Mouse (Mus musculus) neural tube, embryonic 15.5 days (tissue): Measurements from ENCODE around the gene Gm49318. TPM values are rescaled to one million over a fixed set of nuclear protein-coding genes. Genes with fewer than 3 reads are reported as not detected.
A peak's percentile ranks its signal among the peaks of the same experiment; 100 is the strongest.
"Not testable (repeated sequence)": the region's sequence is repeated elsewhere in the genome, so short reads cannot be mapped to it uniquely, and the experiment has no call there.

Source experiments
- ATAC-seq: fragments of 200-750 bp; cut with Nextera tagmentation; 2 replicates; pipeline ENCODE4 v1.8.0; 2017; ENCODE audit warnings: mild to moderate bottlenecking, moderate TSS enrichment, moderate library complexity; ENCODE audit not compliant: low FRiP score
- H3K27ac ChIP-seq: fragments of 300-500 bp; sonication (generic); replicated peaks from 2 replicates; pipeline ENCODE4 v1.5.1; 2015; ENCODE audit warnings: mild to moderate bottlenecking, inconsistent platforms
- H3K27me3 ChIP-seq: fragments of 300-500 bp; sonication (generic); replicated peaks from 2 replicates; pipeline ENCODE4 v1.6.1; 2015; ENCODE audit warnings: inconsistent platforms
- H3K36me3 ChIP-seq: fragments of 300-500 bp; sonication (generic); 2 replicates; pipeline ENCODE4 v1.6.1; 2015; ENCODE audit warnings: inconsistent platforms
- H3K4me1 ChIP-seq: fragments of 300-500 bp; sonication (generic); 2 replicates; pipeline ENCODE4 v1.6.1; 2015; ENCODE audit warnings: inconsistent platforms
- H3K4me2 ChIP-seq: fragments of 300-500 bp; sonication (generic); 2 replicates; pipeline ENCODE4 v1.6.1; 2015; ENCODE audit warnings: inconsistent platforms, mild to moderate bottlenecking, moderate library complexity
- H3K4me3 ChIP-seq: fragments of 300-500 bp; sonication (generic); replicated peaks from 2 replicates; pipeline ENCODE4 v1.5.1; 2015; ENCODE audit warnings: mild to moderate bottlenecking, inconsistent platforms
- H3K9ac ChIP-seq: fragments of 300-500 bp; sonication (generic); replicated peaks from 2 replicates; pipeline ENCODE4 v1.6.1; 2015; ENCODE audit warnings: mild to moderate bottlenecking, inconsistent platforms
- H3K9me3 ChIP-seq: fragments of 300-500 bp; sonication (generic); replicated peaks from 2 replicates; pipeline ENCODE4 v1.6.1; 2016; ENCODE audit warnings: inconsistent platforms
- WGBS: fragments of 180-500 bp; shearing (Covaris S2); methylation state at CpG from one replicate; pipeline ENCODE4 v1.1.7; 2015; ENCODE audit warnings: mixed read lengths; 5-methylcytosine and 5-hydroxymethylcytosine counted together
- polyA plus RNA-seq: library from polyadenylated mRNA; unstranded; fragments of >200 nt; fragmentation: Nextera tagmentation; extraction: Ambion mirVana; gene quantifications from 2 replicates; pipeline ENCODE4 v1.2.1, GENCODE M21; 2015

Gm49318 gene
- polyA plus RNA-seq, 1 experiment from 2014 or later = not detected

DNA sequence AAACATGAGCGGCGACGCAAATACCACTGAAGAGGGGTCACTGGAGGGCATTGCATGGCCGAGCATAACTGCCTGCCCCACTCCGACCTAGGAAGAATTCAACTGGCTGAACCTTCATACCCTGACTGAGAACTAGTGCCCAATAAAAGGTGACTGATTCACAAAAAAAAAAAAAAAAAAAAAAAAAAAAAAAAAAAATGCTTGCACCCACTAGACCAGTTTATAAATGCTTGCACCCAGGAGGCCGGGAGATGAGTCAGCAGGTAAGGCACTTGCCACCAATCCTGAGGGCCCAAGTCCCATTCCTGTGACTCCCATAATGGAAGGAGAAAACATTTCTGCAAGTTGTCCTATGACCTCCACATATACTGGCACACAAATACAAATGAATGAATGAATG, 21.7 kb upstream of the Gm49318 start:
- ATAC-seq = no peak
- no peaks in the 10 kb centered on the region for H3K9me3 ChIP-seq
- no peak overlapping the region for H3K4me2 ChIP-seq
- no peak overlapping the region for H3K27ac ChIP-seq
- no peaks in the 10 kb centered on the region for H3K36me3 ChIP-seq
- H3K4me3 ChIP-seq = no peak overlapping the region
- H3K27me3 ChIP-seq = peaks cover 8% of the 10 kb centered on the region
- 92% methylated on average over 6 of the region's 6 CpGs for WGBS
- peaks cover 6% of the 10 kb centered on the region for H3K4me1 ChIP-seq
- H3K9ac ChIP-seq = no peak overlapping the region

DNA sequence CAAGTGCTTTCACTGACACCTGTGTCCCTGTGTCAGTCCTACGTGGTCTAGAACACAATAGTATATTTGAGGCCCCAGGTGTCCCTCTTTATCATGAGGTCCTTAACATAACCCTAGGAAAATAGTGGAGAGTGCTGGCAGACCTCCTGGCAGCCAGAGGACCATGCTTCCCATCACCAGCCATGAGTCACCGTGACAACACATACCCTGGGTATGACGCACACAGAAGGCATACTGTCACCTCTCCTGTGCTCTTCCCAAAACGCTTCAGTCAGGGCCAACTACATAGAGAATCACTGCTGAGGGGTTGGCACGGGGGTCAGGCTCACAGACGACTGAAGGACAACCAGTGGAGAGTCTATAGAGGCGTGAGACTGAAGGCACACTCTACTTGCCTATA, 18.9 kb upstream of the Gm49318 start:
- H3K9me3 ChIP-seq = no peaks in the 10 kb centered on the region
- peaks cover 11% of the 10 kb centered on the region for H3K4me1 ChIP-seq
- no peak for ATAC-seq
- no peaks in the 10 kb centered on the region for H3K36me3 ChIP-seq
- no peak overlapping the region for H3K9ac ChIP-seq
- H3K27ac ChIP-seq = no peak overlapping the region
- peaks cover 3% of the 10 kb centered on the region; the same call in 1 of the 2 replicates for H3K27me3 ChIP-seq
- WGBS = 89% methylated on average over 7 of the region's 7 CpGs
- H3K4me2 ChIP-seq = no peak overlapping the region
- no peak overlapping the region for H3K4me3 ChIP-seq

DNA sequence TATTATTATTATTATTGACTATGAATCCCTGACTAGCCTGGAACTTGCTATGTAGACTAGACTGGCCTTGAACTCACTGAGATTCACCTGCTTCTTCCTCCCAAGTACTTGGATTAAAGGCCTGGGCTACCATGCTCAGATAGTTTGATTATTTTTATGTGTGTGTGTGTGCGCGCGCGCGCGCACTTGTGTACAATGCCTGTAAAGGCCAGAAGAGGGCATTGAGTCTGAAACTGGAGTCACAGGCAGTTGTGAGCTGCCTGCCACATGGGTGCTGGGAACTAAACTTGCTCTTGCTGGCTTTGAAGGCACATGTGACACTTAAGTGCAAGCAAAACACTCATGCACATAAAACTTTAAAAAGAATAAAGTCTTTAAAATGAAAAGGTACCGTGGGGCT, 18.2 kb upstream of the Gm49318 start:
- Histone ChIP-seq H3K9ac (no peak overlapping the region), H3K27me3 (peaks cover 3% of the 10 kb centered on the region; the same call in 1 of the 2 replicates), H3K4me3 (no peak overlapping the region), H3K36me3 (no peaks in the 10 kb centered on the region), H3K4me1 (peaks cover 17% of the 10 kb centered on the region), H3K27ac (no peak overlapping the region), H3K9me3 (no peaks in the 10 kb centered on the region), H3K4me2 (no peak overlapping the region)
- 98% methylated on average over 7 of the region's 7 CpGs for WGBS
- no peak for ATAC-seq

DNA sequence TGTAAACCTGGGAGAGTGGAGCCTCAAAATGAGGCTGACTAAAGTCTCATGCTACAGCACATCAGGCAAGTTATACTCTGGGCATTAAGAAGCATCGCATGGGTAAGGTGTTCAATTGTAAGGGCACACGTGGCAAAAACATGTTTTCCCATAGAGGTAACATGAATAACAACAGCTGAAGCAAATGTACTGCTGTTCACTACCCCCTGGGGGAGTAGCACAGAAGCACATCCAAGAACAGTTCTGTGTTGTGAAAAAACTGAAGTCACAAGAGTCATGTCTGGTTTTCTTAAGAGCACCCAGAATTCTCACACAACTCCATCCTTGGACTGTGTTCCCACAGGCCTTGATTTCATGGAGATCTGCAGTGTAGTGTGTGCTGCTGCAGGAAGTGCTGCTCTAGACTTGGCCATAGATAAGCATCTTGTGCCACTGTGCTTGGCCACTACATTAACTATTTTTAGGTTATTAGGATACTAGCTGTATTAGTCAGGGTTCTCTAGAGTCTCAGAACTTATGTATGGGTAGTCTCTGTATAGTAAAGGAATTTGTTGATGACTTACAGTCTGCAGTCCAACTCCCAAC, 16.1 kb upstream of the Gm49318 start:
- Histone ChIP-seq H3K4me1 (peaks cover 27% of the 10 kb centered on the region), H3K4me2 (no peak overlapping the region), H3K4me3 (no peak overlapping the region), H3K9ac (no peak overlapping the region), H3K9me3 (no peaks in the 10 kb centered on the region), H3K27ac (no peak overlapping the region), H3K27me3 (no peaks in the 10 kb centered on the region), H3K36me3 (peaks cover 5% of the 10 kb centered on the region; the same call in 1 of the 2 replicates)
- WGBS = 85% methylated on average over 2 of the region's 2 CpGs
- ATAC-seq = no peak

DNA sequence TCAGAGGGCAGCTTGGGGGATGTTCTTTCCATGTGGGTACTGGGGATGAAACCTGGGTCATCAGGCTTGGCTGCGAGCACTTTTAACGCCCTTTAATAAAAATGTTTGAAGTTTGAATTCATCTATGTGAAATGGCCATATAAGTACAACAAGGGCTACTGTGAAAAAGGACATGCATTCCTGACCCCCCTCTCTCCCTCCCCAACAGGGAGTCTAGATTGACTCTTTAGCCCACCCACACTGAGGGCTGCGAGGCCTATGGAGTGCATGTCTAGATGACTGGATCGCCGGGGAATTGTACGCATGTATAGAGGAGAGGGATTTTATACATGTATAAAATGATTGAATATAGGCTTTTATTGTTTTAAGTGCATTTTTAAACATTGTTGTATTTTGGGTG, 15.0 kb upstream of the Gm49318 start:
- peak overlapping the region; percentile 86 for H3K27ac ChIP-seq
- peak overlapping the region; percentile 78 for H3K4me2 ChIP-seq
- no peaks in the 10 kb centered on the region for H3K27me3 ChIP-seq
- WGBS = 83% methylated on average over 6 of the region's 6 CpGs
- H3K9me3 ChIP-seq = no peaks in the 10 kb centered on the region
- H3K4me3 ChIP-seq = peak overlapping the region; percentile 63
- H3K4me1 ChIP-seq = peaks cover 27% of the 10 kb centered on the region
- H3K9ac ChIP-seq = peak overlapping the region; percentile 65
- ATAC-seq = no peak
- H3K36me3 ChIP-seq = peaks cover 6% of the 10 kb centered on the region; the same call in 1 of the 2 replicates

DNA sequence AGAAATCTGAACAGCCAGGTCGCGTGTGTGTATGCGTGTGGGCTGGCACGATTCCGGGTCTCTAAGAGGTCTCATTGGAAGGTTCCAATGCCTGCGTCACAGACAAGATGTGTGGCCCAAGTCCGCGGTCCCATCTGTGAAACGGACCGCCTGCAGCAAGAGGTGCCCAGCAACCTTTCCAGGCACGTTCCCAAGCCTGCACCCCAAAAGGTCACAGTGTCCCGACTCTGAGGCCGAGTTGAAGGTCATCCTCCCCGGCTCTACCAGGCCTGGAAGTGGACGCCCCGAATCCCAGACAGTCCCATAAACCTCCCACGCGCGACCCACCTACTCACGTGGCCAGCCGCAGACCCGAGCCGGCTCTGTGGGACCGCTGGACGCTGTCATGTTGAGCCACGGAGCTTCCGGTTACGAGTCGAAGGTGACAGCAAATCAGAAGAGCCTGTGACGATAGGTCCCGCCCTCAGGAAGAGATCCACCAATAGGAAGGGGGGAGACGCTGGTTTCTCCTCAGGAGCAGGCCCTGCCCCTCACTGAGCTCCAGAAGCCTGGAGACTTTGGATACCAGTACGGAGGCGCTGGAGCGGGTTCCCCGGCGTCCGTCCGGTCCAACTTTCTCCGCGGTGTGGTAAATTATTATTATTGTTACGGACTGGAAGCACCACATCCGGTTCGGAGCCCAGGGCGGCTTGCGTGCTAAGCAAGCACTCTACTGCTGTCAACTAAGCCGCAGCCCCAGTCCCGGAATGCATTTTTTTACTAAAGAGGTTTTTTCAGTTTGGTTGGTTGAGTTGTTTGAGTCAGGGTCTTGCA, 14.2 kb upstream of the Gm49318 start, which contains the start of gene Ecsit:
Ecsit (minus strand) TSS at position 417 of the 813 bp plus-strand sequence.
- Histone ChIP-seq H3K9me3 (no peaks in the 10 kb centered on the region), H3K9ac (peak within 1 kb of the TSS; percentile 65), H3K27me3 (no peaks in the 10 kb centered on the region), H3K4me2 (peak within 1 kb of the TSS; percentile 78), H3K27ac (peak within 1 kb of the TSS; percentile 86), H3K4me1 (peaks cover 27% of the 10 kb centered on the region), H3K4me3 (peak within 1 kb of the TSS; percentile 63), H3K36me3 (peaks cover 8% of the 10 kb centered on the region; the same call in 1 of the 2 replicates)
- WGBS = under 1% methylated on average over 48 of the region's 48 CpGs
- ATAC-seq = peak; percentile 99

DNA sequence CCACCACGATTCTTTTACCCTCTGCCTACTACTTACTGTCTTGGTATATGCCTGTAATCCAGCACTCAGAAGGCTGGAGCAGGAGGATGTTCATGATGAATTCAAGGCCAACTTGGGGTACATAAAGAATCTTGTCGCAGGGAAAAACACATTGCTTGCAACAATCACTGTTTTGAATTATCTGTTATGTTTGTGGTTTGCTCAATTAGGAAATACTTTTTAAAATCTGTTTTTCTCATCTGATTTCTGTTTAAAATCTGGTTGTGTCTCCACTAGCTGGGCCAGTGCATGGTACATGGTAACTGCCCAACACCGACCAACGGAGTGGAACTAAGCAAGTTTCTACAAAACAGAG, 13.6 kb upstream of the Gm49318 start:
- ATAC-seq = no peak
- H3K36me3 ChIP-seq = peaks cover 12% of the 10 kb centered on the region; the same call in 1 of the 2 replicates
- 32% methylated on average over 4 of the region's 4 CpGs for WGBS
- H3K9ac ChIP-seq = peak overlapping the region; percentile 65
- H3K4me3 ChIP-seq = peak overlapping the region; percentile 63
- H3K9me3 ChIP-seq = no peaks in the 10 kb centered on the region
- no peaks in the 10 kb centered on the region for H3K27me3 ChIP-seq
- H3K27ac ChIP-seq = peak overlapping the region; percentile 86
- H3K4me2 ChIP-seq = peak overlapping the region; percentile 78
- H3K4me1 ChIP-seq = peaks cover 27% of the 10 kb centered on the region

DNA sequence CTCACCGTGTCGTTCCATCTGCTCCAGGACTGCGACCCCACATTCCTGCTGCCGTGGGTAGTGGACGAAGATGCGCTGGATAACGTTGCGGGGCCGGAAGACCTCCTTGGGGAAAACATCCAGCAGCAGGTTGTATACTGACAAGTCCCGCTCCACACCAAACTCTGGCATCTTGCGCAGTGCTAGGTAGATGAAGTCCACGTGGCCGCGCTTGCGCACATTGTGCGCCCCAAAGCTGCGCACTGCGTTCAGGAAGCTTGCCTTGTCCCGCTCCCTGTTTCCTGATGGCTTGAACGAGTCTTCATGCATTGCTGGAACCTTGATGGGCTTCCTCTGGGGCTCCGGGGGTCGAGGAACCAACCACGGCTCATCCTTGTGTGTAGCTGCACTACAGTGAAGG, 5.2 kb upstream of the Gm49318 start:
- no peak overlapping the region for H3K4me3 ChIP-seq
- H3K27me3 ChIP-seq = no peaks in the 10 kb centered on the region
- no peak overlapping the region for H3K4me2 ChIP-seq
- 91% methylated on average over 23 of the region's 23 CpGs for WGBS
- H3K9ac ChIP-seq = no peak overlapping the region
- H3K4me1 ChIP-seq = peaks cover 10% of the 10 kb centered on the region
- ATAC-seq = no peak
- H3K36me3 ChIP-seq = peaks cover 44% of the 10 kb centered on the region
- no peak overlapping the region for H3K27ac ChIP-seq
- no peaks in the 10 kb centered on the region for H3K9me3 ChIP-seq

DNA sequence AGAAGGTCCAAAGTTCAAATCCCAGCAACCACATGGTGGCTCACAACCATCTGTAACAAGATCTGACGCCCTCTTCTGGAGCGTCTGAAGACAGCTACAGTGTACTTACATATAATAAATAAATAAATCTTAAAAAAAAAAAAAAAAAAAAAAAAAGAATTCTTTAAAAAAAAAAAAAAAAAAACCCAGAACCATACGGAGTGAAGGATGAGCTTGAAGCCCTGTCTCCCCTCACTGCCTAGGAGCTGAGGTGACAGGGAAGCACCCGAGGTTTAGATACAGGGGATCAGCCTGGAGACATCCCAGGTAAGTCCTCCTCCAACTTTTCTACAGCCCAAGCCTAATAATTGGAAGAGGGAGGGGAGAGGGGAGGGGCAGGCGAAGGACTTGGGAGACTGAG, 4.7 kb upstream of the Gm49318 start:
- H3K4me2 ChIP-seq, H3K27me3 ChIP-seq, H3K9ac ChIP-seq, H3K27ac ChIP-seq, H3K9me3 ChIP-seq, H3K4me3 ChIP-seq, ATAC-seq: not testable (repeated sequence)
- WGBS = 77% methylated on average over 5 of the region's 5 CpGs
- peaks cover 44% of the 10 kb centered on the region for H3K36me3 ChIP-seq
- peaks cover 10% of the 10 kb centered on the region for H3K4me1 ChIP-seq

DNA sequence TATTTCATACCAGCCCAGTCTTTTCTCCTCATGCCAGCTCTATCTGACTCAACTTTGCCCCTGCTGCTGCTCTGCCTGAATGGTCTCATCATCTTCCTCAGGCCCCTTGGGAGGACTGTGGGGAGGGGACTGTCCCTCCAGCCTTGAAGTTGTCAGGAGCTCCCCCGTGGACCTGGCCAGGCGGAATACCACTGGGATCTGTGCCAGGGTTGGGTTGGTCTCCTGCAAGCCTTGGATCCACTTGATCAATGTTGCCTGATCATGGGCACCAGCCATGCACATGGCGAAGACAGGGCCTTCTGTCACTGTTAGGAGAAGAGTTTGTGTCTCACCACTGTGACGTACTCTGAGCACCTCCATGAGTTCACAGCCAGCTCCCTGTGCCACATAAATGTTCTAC, 1.2 kb upstream of the Gm49318 start:
- 96% methylated on average over 4 of the region's 4 CpGs for WGBS
- Histone ChIP-seq H3K36me3 (peaks cover 42% of the 10 kb centered on the region), H3K4me3 (no peak overlapping the region), H3K27me3 (no peaks in the 10 kb centered on the region), H3K4me2 (no peak overlapping the region), H3K27ac (no peak overlapping the region), H3K4me1 (peaks cover 25% of the 10 kb centered on the region), H3K9me3 (no peaks in the 10 kb centered on the region), H3K9ac (no peak overlapping the region)
- no peak for ATAC-seq

DNA sequence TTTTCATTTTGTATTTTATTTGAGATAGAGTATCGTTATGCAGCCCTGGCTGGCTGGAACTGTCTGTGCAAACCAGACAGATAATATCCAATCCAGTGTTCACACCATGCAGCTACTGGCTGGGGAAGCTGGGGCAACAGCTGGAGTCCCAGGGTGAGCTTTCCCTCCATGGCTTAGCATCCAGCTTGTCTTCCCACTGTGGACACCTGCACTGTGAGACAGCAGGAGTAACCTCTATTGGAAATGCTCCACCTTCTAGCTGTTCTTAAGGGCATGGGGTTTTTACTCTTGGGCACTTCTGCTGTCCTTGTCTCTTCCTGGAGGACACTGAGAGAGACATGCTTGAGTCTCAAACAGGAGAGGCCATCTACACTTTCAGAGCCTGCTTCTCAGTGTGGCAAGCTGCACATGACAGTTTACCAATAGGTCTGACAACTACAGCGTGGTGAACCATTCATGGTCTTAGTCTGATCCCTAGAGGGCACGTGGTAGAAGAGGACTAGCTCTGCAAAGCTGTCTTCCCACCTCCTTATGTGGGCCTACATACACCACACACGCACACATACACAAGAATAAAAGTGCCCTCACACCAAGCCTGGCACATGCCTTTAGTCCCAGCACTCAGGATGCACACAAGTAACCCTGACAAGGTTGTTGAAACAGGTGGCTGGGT, 1.0 kb downstream of the Gm49318 start:
- 69% methylated on average over 4 of the region's 4 CpGs for WGBS
- Histone ChIP-seq H3K4me1 (peaks cover 25% of the 10 kb centered on the region), H3K4me3 (peak overlapping the region; percentile 88), H3K27me3 (no peaks in the 10 kb centered on the region), H3K36me3 (peaks cover 42% of the 10 kb centered on the region), H3K27ac (peak overlapping the region; percentile 98), H3K4me2 (peak overlapping the region; percentile 65), H3K9ac (peak overlapping the region; percentile 36), H3K9me3 (no peaks in the 10 kb centered on the region)
- ATAC-seq = peak; percentile 25
